Mouse (Mus musculus) ovary, adult 2 months (tissue): ENCODE results near the gene Znrd1. TPM values are rescaled to one million over a fixed set of nuclear protein-coding genes. Genes with fewer than 3 reads are reported as not detected.

Experiments used
- polyA plus RNA-seq: library from polyadenylated mRNA; depleted of rRNA; stranded (reverse); fragments of >200 nt; gene quantifications from 2 replicates; pipeline ENCODE4 v1.2.3, GENCODE M21; 2012; rRNA removed

Gene Znrd1
- polyA plus RNA-seq, result 26.6 and 33.4 TPM in 2 replicates

DNA sequence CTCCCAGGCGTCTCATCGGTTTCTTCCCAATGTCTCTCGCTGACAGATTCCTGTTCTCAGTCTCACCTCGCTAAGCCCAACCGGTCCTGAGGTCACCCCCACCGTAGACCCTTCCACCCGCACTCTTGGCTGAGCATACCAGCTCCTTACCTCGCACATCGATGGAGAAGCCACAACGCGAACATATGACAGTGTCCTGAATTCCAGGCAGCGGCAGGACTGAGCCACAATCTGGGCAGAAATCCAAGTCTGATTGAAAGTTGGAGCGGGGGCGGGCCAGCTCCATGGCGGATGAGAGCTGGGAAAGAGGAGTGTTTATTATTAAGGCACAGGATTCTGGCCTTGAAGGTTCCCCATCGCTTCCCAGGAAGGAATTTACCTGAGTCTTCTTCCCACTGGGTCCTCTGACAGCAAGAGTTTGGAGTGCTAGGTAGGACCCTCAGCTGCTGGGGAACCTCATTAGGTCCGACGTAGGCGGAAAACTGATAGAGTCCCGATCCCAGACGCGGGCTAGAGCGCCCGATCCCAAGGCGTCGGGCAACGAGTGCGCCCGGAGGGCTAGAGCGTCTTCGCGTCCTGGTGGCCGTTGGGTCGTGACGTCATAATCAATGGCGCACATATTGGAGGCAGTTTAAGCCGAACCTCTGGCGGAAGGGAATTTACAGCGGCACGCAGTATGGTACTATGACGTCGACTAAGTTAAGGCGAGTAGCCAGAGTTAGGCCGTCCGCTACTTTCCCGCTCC lies at the start of gene Znrd1, which contains the start of gene Znrd1as:
Gene Znrd1 (minus strand): TSS at position 561 of the 745 bp plus-strand sequence.
Gene Znrd1as (plus strand): TSS at position 594 of the 745 bp plus-strand sequence.

DNA sequence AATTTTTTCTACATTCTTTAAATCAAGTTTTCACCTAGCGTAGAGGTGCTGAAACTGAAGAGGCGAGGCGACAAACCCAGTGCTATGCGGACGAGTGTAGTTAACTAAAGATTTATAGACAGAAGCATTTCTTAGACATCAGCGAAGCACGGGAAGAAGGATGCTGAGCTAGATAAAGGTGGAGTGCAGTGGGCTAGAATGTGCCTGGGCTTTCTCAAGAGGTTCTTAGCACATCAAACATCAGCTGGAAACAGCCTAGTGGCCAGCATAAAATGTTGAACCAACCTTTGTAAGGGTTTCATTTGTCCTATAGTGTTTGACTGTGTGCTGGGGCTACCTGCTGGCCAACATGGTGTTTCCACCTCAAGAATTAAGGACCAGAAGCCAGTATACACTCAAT lies 42.5 kb upstream of the Znrd1 start, which contains the start of gene Zfp57:
Gene Zfp57 (plus strand): TSS at position 301 of the 400 bp plus-strand sequence.

DNA sequence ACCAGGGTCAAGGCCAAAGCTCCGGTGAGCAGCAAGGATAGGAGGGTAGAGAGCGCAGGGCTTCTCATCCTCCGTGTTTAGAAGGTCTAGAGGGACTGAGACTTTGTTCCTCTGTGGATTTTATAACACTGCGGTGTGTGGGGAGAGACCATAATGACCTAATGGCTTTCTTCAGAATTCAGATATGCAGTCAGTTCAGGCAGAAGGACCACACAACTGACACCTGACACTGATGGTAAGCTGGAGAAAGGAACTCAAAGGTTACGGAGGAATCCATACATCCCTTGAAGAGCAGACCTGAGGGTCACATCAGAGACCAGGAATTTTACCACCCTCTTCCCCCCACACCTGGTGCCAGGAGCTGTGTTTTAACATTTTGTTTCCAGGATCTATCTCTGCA lies 31.1 kb upstream of the Znrd1 start, which contains the start of gene H2-M5:
Gene H2-M5 (minus strand): TSS at position 101 of the 400 bp plus-strand sequence.

DNA sequence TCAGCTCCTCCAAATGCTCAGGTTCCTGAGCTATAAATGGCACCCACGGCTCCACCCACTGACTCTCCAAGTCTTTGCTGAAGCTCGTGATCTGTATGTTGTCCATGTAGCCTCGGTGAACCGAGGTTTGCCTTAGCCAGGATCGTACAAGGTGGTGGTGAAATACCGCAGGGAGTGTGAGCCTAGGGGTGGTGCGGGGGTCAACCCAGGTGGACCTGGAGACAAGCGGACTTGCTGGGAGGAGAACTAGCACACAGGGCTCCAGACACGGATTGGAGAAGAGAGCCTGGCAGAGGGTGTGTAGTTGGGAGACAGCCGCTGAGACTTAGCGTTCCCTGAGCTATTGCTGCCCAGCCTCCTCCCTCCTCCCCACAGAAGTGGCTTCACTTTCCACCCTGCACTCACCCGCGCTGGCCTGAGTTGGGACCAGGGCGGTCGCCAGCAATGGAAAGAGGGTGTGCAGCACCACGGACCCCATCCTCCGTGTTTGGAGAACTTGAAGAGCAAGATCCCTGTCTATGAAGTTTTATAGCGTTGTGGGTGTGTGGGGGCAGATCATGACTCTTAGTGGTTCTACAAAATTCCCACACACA lies 23.0 kb upstream of the Znrd1 start, which contains the start of gene 2410137M14Rik:
Gene 2410137M14Rik (minus strand): TSS at position 17 of the 593 bp plus-strand sequence.

DNA sequence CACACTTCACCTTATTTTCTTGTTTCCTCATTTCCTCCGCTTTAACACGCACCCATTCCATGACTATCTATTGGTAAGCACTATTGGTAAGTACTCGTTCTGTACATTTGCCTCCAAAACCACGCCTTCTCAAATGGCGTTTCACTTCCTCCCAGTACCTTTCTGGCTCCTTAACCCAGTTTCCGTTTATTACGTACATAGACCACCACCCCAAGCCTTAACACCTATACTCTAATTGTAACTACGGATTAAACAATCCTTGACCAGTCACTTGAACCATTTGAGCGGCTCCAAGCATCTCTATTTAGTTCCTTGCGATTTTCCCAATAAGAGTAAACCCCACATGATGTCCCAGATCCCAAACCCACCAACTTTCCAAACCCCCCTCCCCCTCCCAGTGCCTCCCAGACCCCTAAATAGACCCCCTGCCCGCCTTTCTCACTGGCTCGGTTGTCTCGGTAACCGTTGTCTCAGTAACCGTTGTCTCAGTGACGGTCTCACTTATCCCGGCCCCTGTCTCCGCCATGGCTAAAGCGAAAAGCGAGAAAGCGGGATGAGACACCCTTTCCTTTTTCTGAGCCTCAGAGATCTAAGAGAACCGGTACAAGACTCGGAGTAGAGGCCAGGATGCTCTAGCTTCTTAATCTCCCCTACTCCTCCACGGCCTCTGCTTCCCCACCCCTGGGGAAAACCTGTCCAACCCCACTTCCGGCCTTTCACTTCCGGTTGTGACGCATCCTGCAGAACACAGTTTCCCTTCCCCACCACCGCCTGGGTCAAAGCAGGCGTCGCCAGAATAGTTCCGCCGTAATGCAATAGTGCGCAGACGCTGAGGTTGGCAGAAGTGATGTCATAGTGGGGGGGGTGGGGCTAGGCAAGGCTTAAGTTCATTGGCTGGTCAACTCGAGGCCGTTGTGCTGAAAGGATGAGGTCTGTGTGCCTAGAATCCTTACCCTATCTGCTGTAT lies 7.1 kb downstream of the Znrd1 start, which contains the start of gene Ppp1r11:
Gene Ppp1r11 (minus strand): TSS at position 761 of the 967 bp plus-strand sequence.

DNA sequence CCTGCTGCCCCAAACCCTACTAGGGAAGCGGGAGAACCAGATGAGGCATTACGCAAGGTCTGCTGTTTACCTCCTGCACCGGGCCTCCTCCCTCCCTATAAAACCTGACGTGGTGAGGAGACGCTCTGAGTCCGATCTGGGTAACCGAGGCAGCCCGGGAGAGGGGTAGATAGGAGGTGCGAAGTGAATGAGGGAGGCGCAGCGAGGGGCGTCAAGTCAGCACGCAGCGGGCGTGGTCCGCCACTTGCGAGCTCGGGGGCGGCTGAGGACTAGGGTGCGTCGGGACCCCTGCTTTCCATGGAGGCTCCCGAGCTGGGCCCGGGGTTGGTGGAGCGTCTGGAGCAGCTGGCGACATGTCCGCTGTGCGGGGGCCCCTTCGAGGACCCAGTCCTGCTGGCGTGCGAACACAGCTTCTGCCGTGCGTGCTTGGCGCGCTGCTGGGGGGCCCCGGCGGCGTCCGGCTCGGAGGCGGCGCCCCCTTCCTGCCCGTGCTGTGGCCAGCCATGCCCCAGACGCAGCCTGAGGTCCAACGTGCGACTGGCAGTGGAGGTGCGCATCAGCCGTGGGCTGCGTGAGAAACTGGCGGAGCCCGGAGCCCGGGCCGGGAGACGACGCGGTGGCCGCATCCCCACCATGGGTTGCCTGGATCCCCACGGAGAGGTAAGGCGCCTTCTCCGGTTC lies 15.4 kb downstream of the Znrd1 start, which contains the start of gene Rnf39:
Gene Rnf39 (plus strand): TSS at position 128 of the 681 bp plus-strand sequence.

Other genes with a start within 250 kb of the Znrd1 start
- not detected in 2 replicates for gene H2-M10.5, start 185.6 kb downstream of the Znrd1 start, polyA plus RNA-seq
- not detected in 2 replicates for gene H2-M10.6, start 146.4 kb downstream of the Znrd1 start, polyA plus RNA-seq
- gene Trim26, start 121.4 kb downstream of the Znrd1 start, polyA plus RNA-seq, result 54.2 and 58.7 TPM in 2 replicates
- 0.43 and 1.4 TPM in 2 replicates for gene Trim15, start 91.3 kb downstream of the Znrd1 start, polyA plus RNA-seq
- gene Trim10, start 89.0 kb downstream of the Znrd1 start, polyA plus RNA-seq, result 0.10 TPM in 1 of 2 replicates, not detected in the other
- 0.14 and 0.17 TPM in 2 replicates for gene Trim40, start 68.4 kb downstream of the Znrd1 start, polyA plus RNA-seq
- gene Trim31, start 60.4 kb downstream of the Znrd1 start, polyA plus RNA-seq, result not detected in 2 replicates
- gene Rnf39, start 15.6 kb downstream of the Znrd1 start, polyA plus RNA-seq, result 2.8 and 4.4 TPM in 2 replicates
- gene Ppp1r11, start 6.8 kb downstream of the Znrd1 start, polyA plus RNA-seq, result 24.8 and 31.2 TPM in 2 replicates
- gene Znrd1as, start within 50 bp of the Znrd1 start, polyA plus RNA-seq, result 0.36 and 1.5 TPM in 2 replicates
- gene 2410137M14Rik, start 22.7 kb upstream of the Znrd1 start, polyA plus RNA-seq, result not detected in 2 replicates
- gene H2-M5, start 31.0 kb upstream of the Znrd1 start, polyA plus RNA-seq, result 0.54 and 1.4 TPM in 2 replicates
- 16.9 and 20.7 TPM in 2 replicates for gene Zfp57, start 42.6 kb upstream of the Znrd1 start, polyA plus RNA-seq
- gene Mog, start 64.8 kb upstream of the Znrd1 start, polyA plus RNA-seq, result not detected in 2 replicates
- gene Gabbr1, start 87.4 kb upstream of the Znrd1 start, polyA plus RNA-seq, result 60.3 and 72.3 TPM in 2 replicates
- gene Olfr90, start 129.9 kb upstream of the Znrd1 start, polyA plus RNA-seq, result not detected in 2 replicates
- gene Olfr91, start 139.7 kb upstream of the Znrd1 start, polyA plus RNA-seq, result not detected in 2 replicates
- gene Olfr92, start 161.5 kb upstream of the Znrd1 start, polyA plus RNA-seq, result not detected in 2 replicates
- gene Olfr93, start 202.9 kb upstream of the Znrd1 start, polyA plus RNA-seq, result not detected in 2 replicates
- gene Ubd, start 235.3 kb upstream of the Znrd1 start, polyA plus RNA-seq, result not detected in 2 replicates
- gene Olfr94, start 242.4 kb upstream of the Znrd1 start, polyA plus RNA-seq, result not detected in 2 replicates